Mouse (Mus musculus): ENCODE data around the gene Cryba2. TPM values are rescaled to one million over a fixed set of nuclear protein-coding genes. Genes with fewer than 3 reads are reported as not detected.

The Cryba2 gene
- polyA plus RNA-seq, 1 experiment: not detected

DNA sequence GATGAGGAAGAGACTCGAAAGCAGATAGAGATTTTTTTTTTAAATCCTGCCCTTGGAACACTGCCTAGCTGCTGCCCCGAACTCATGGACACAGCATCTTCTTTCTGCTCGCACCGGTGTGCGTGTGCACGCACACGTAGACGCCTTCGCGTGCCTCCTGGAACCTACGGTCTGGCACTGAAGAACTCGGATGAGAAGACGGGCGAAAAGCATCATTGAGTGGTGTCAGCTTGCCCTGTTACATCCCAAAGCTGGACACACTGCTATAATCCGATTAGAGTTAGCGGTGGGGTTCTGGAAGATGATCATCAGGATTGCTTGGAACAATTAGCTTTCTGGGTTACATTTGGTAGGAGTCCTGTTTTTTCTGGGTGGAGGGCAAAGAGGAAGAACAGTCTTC is 34.1 kb downstream of the Cryba2 start:
- H3K4me3 ChIP-seq (replicated peaks): no peak overlapping the region
- H3K9me3 ChIP-seq: 0 out of 2 replicates have a peak, but pooled peaks cover 9% of the 10 kb centered on the region
- TF ChIP-seq GATA1 (IDR thresholded peaks at IDR 0.05; ENCODE audit: borderline replicate concordance, low read length) (no peak), FLI1 (IDR thresholded peaks at IDR 0.05; ENCODE audit: low read length) (no peak)
- H3K36me3 ChIP-seq (replicated peaks; ENCODE audit: low read length): no peaks in the 10 kb centered on the region
- peaks cover 73% of the 10 kb centered on the region for H3K27me3 ChIP-seq (replicated peaks)
- peaks cover 29% of the 10 kb centered on the region for H3K4me1 ChIP-seq

DNA sequence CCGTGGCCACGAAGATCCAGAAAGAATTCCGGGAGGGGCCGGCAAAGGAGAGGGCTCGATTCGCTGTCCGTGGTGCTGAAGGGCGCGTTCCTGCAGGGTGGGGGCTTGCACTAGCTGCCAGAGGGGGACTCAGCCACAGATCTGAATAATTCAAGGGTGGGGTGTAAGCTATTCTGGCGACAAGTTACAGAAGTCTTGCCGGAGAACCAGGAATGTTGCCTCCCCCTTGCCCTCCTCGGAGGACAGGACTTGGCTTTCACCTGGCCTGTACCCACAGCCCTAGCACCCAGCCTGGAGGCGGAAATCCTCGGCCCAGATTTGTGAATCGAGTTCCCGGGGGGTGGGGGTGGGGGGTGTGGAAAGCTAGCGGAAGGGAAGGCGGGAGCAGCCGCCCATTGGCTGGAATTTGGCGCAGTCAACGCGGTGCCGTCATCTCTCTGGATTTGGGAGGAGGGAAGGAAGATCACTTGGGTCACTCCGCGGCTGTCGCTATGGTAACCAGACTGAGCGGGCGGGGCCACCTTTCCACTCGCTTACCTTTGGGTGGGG is 34.7 kb downstream of the Cryba2 start:
- Histone ChIP-seq H3K27me3 (replicated peaks) (peaks cover 78% of the 10 kb centered on the region), H3K4me1 (peaks cover 29% of the 10 kb centered on the region), H3K9me3 (0 out of 2 replicates have a peak, but pooled peaks cover 9% of the 10 kb centered on the region), H3K36me3 (replicated peaks; ENCODE audit: low read length) (no peaks in the 10 kb centered on the region), H3K4me3 (replicated peaks) (no peak overlapping the region)
- TF ChIP-seq GATA1 (IDR thresholded peaks at IDR 0.05; ENCODE audit: borderline replicate concordance, low read length) (no peak), FLI1 (IDR thresholded peaks at IDR 0.05; ENCODE audit: low read length) (no peak)

DNA sequence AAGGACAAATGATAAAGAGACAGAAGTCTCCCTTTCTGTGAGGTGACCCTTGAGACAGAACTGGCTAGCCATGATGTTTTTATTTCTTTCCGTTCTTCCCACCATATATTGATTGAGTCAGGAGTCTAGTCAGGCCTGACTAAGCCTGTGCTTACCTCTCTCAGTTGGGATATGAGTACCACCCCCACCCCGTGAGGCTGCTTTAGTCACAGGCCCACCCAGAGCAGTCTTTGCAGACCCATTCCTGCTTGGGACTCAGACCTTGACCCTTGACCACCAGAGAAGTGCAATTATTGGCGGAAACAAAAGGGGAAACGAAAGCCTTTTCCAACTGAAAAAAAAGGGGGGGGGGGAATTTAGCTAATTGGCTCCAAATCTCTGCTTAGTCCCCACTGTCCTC is 35.3 kb downstream of the Cryba2 start:
- no peak for TF ChIP-seq FLI1 (IDR thresholded peaks at IDR 0.05; ENCODE audit: low read length)
- TF ChIP-seq GATA1 (IDR thresholded peaks at IDR 0.05; ENCODE audit: borderline replicate concordance, low read length): no peak
- Histone ChIP-seq H3K27me3 (replicated peaks) (peaks cover 84% of the 10 kb centered on the region), H3K9me3 (0 out of 2 replicates have a peak, but pooled peaks cover 9% of the 10 kb centered on the region), H3K36me3 (replicated peaks; ENCODE audit: low read length) (no peaks in the 10 kb centered on the region), H3K4me1 (peaks cover 29% of the 10 kb centered on the region), H3K4me3 (replicated peaks) (no peak overlapping the region)

DNA sequence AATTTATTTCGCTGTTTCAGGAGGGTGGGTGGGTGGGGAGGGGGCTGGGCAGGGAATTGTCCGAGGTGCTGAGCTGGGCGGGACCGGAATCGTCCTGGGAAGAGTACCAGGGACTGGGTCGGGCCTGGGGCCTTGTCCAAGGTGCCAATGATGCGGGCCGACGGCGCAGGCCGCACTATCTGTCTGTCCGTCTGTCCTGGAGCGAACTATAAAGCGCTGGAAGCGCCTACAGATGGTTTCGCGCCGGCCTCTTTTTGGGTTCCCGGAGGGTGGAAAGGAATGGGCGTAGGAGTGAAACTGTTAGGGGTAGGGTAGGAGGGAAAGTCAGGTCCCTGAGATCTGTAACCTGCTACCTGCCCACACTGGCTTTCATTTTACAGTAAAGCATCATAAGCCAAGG is 35.7 kb downstream of the Cryba2 start:
- Histone ChIP-seq H3K4me1 (peaks cover 29% of the 10 kb centered on the region), H3K36me3 (replicated peaks; ENCODE audit: low read length) (no peaks in the 10 kb centered on the region), H3K27me3 (replicated peaks) (peaks cover 89% of the 10 kb centered on the region), H3K9me3 (0 out of 2 replicates have a peak, but pooled peaks cover 9% of the 10 kb centered on the region), H3K4me3 (replicated peaks) (no peak overlapping the region)
- TF ChIP-seq FLI1 (IDR thresholded peaks at IDR 0.05; ENCODE audit: low read length): no peak
- TF ChIP-seq GATA1 (IDR thresholded peaks at IDR 0.05; ENCODE audit: borderline replicate concordance, low read length): no peak

GRCm38 (mm10) chr1:74856791-74857190 is 36.2 kb downstream of the Cryba2 start:
- Histone ChIP-seq H3K4me3 (replicated peaks) (no peak overlapping the region), H3K4me1 (peaks cover 29% of the 10 kb centered on the region), H3K36me3 (replicated peaks; ENCODE audit: low read length) (no peaks in the 10 kb centered on the region), H3K9me3 (0 out of 2 replicates have a peak, but pooled peaks cover 9% of the 10 kb centered on the region), H3K27me3 (replicated peaks) (peaks cover 92% of the 10 kb centered on the region)
- no peak for TF ChIP-seq FLI1 (IDR thresholded peaks at IDR 0.05; ENCODE audit: low read length)
- no peak for TF ChIP-seq GATA1 (IDR thresholded peaks at IDR 0.05; ENCODE audit: borderline replicate concordance, low read length)

- peaks cover 96% of the 10 kb centered on the region for H3K27me3 ChIP-seq (replicated peaks)
Observed at GRCm38 (mm10) chr1:74856439-74856720, 36.6 kb downstream of the Cryba2 start.

DNA sequence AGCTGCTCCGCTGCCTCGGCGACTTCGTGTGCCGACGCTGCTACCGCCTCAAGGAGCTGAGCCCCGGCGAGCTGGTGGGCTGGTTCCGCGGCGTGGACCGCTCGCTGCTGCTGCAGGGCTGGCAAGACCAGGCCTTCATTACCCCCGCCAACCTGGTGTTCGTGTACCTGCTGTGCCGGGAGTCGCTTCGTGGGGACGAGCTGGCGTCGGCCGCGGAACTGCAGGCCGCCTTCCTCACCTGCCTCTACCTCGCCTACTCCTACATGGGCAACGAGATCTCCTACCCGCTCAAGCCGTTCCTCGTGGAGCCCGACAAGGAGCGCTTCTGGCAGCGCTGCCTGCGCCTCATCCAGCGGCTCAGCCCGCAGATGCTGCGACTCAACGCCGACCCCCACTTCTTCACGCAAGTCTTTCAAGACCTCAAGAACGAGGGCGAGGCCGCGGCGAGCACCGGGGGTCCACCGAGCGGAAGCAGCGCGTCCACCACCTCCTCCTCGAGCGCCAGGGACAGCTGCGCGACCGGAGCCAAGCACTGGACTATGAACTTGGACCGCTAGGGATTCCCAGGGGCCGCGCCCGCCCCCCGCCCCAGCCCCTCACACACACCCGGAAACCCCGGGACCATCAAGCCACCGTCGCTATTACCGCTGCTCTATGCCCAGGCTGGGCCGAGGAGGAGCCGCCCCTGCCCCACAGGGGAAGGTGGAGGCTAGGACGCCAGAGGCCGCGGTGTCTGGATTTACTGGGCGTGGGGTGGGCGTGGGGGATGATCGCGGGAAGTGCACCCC is 37.1 kb downstream of the Cryba2 start:
- Histone ChIP-seq H3K27me3 (replicated peaks) (peaks cover 98% of the 10 kb centered on the region), H3K9me3 (0 out of 2 replicates have a peak, but pooled peaks cover 9% of the 10 kb centered on the region), H3K36me3 (replicated peaks; ENCODE audit: low read length) (no peaks in the 10 kb centered on the region), H3K4me3 (replicated peaks) (peak overlapping the region; percentile 62), H3K4me1 (peaks cover 29% of the 10 kb centered on the region)
- TF ChIP-seq GATA1 (IDR thresholded peaks at IDR 0.05; ENCODE audit: borderline replicate concordance, low read length) (no peak), FLI1 (IDR thresholded peaks at IDR 0.05; ENCODE audit: low read length) (no peak)

More at GRCm38 (mm10) chr1:74856439-74856720, 36.6 kb downstream of the Cryba2 start:
- Histone ChIP-seq H3K9me3 (0 out of 2 replicates have a peak, but pooled peaks cover 9% of the 10 kb centered on the region), H3K36me3 (replicated peaks; ENCODE audit: low read length) (no peaks in the 10 kb centered on the region), H3K4me3 (replicated peaks) (no peak overlapping the region), H3K4me1 (peaks cover 29% of the 10 kb centered on the region)
- TF ChIP-seq FLI1 (IDR thresholded peaks at IDR 0.05; ENCODE audit: low read length) (no peak), GATA1 (IDR thresholded peaks at IDR 0.05; ENCODE audit: borderline replicate concordance, low read length) (no peak)

- peaks cover 29% of the 10 kb centered on the region for H3K4me1 ChIP-seq
- 0 out of 2 replicates have a peak, but pooled peaks cover 9% of the 10 kb centered on the region for H3K9me3 ChIP-seq
- H3K36me3 ChIP-seq (replicated peaks; ENCODE audit: low read length): no peaks in the 10 kb centered on the region
- H3K27me3 ChIP-seq (replicated peaks): peaks cover 99% of the 10 kb centered on the region
- TF ChIP-seq GATA1 (IDR thresholded peaks at IDR 0.05; ENCODE audit: borderline replicate concordance, low read length): no peak
- TF ChIP-seq FLI1 (IDR thresholded peaks at IDR 0.05; ENCODE audit: low read length): no peak
- peak overlapping the region; percentile 59 for H3K4me3 ChIP-seq (replicated peaks)
Observed at GRCm38 (mm10) chr1:74855156-74855555, 37.8 kb downstream of the Cryba2 start.

GRCm38 (mm10) chr1:74854306-74855056 is 38.5 kb downstream of the Cryba2 start, which contains the start of gene Cdk5r2:
Gene Cdk5r2 (plus strand): TSS chr1:74854934.
- H3K27me3 ChIP-seq (replicated peaks): peaks cover 98% of the 10 kb centered on the region
- H3K4me3 ChIP-seq (replicated peaks): peak within 1 kb of the TSS; percentile 62
- H3K36me3 ChIP-seq (replicated peaks; ENCODE audit: low read length): no peaks in the 10 kb centered on the region
- H3K9me3 ChIP-seq: 0 out of 2 replicates have a peak, but pooled peaks cover 9% of the 10 kb centered on the region
- TF ChIP-seq FLI1 (IDR thresholded peaks at IDR 0.05; ENCODE audit: low read length) (no peak), GATA1 (IDR thresholded peaks at IDR 0.05; ENCODE audit: borderline replicate concordance, low read length) (no peak)
- H3K4me1 ChIP-seq: peaks cover 29% of the 10 kb centered on the region
